ENCODE assay signal across 25 mouse cellular contexts in the genomic region with DNA sequence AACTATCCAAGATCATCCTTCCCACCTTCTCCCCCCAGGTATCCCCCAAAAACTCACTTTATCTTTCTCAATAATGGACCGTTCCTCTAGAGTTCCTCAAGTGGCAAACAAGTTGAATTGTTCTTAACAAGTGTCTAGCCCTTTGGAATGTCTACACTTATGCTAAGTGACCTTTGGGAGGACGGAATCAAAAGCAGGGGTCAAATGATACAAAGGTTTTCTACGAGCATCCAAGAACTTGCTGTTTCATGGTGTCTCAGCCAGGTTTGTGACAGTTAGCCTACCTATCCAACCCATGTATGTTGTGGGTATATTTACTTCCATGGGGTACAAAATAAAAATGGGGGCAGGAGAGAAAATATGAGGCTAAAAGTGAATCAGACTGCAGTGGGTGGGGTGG.
"Had no signal": no experiment of that assay in that cellular context is flagged by ENCODE, and none has a peak within 500 bp of the region (broad histone marks: within the 10 kb centered on the region; RNA-seq: fewer than 3 reads in every experiment).

No protein-coding gene starts in this region.

- H3K36me3 ChIP-seq: embryonic facial prominence, embryonic 10.5 days; embryonic facial prominence, embryonic 12.5 days; embryonic facial prominence, embryonic 13.5 days; embryonic facial prominence, embryonic 15.5 days; forebrain, embryonic 12.5 days; forebrain, embryonic 15.5 days; heart, embryonic 10.5 days had no signal

- H3K4me3 ChIP-seq: embryonic facial prominence, embryonic 10.5 days; embryonic facial prominence, embryonic 12.5 days; embryonic facial prominence, embryonic 13.5 days; embryonic facial prominence, embryonic 15.5 days; erythroblast, embryonic 14.5 days; forebrain, embryonic 12.5 days; forebrain, embryonic 13.5 days; forebrain, embryonic 15.5 days; gastrocnemius, adult 2 months; heart, adult 2 months; heart, embryonic 10.5 days had no signal

- H3K9ac ChIP-seq: embryonic facial prominence, embryonic 12.5 days; embryonic facial prominence, embryonic 13.5 days; embryonic facial prominence, embryonic 15.5 days; forebrain, embryonic 12.5 days; forebrain, embryonic 13.5 days; forebrain, embryonic 15.5 days; forebrain, postnatal 0 days had no signal

- H3K9me3 ChIP-seq: embryonic facial prominence, embryonic 10.5 days; embryonic facial prominence, embryonic 12.5 days; embryonic facial prominence, embryonic 13.5 days; embryonic facial prominence, embryonic 15.5 days; forebrain, embryonic 12.5 days; forebrain, embryonic 13.5 days; forebrain, embryonic 15.5 days; heart, embryonic 10.5 days had no signal

- ATAC-seq: forebrain, embryonic 14.5 days had no signal

- H3K27me3 ChIP-seq: embryonic facial prominence, embryonic 12.5 days; embryonic facial prominence, embryonic 13.5 days; embryonic facial prominence, embryonic 15.5 days; forebrain, embryonic 12.5 days; forebrain, embryonic 13.5 days; forebrain, embryonic 15.5 days had no signal

- H3K27ac ChIP-seq: embryonic facial prominence, embryonic 10.5 days; embryonic facial prominence, embryonic 12.5 days; embryonic facial prominence, embryonic 13.5 days; embryonic facial prominence, embryonic 15.5 days; forebrain, embryonic 12.5 days; forebrain, embryonic 13.5 days; forebrain, embryonic 15.5 days; gastrocnemius, adult 2 months; heart, adult 2 months had no signal

- H3K4me2 ChIP-seq: embryonic facial prominence, embryonic 12.5 days; embryonic facial prominence, embryonic 13.5 days; embryonic facial prominence, embryonic 15.5 days; forebrain, embryonic 12.5 days; forebrain, embryonic 13.5 days; forebrain, embryonic 15.5 days had no signal

- DNase-seq: cerebellum, adult 9-11 months; cerebellum, postnatal 10 days; cerebellum, postnatal 14 days; cerebellum, postnatal 25 days; cerebellum, postnatal 36 days; embryo, embryonic 11 days; gastrocnemius, adult 2 months; gastrocnemius, postnatal 10 days; gastrocnemius, postnatal 14 days; gastrocnemius, postnatal 25 days; gastrocnemius, postnatal 36 days; heart, adult 11 months; heart, adult 18-20 months; heart, adult 2 months had no signal

- H3K4me1 ChIP-seq: embryonic facial prominence, embryonic 10.5 days; embryonic facial prominence, embryonic 12.5 days; embryonic facial prominence, embryonic 13.5 days; embryonic facial prominence, embryonic 15.5 days; forebrain, embryonic 12.5 days; forebrain, embryonic 13.5 days had no signal
